ENCODE assay signal across 18 mouse cellular contexts in the genomic region with DNA sequence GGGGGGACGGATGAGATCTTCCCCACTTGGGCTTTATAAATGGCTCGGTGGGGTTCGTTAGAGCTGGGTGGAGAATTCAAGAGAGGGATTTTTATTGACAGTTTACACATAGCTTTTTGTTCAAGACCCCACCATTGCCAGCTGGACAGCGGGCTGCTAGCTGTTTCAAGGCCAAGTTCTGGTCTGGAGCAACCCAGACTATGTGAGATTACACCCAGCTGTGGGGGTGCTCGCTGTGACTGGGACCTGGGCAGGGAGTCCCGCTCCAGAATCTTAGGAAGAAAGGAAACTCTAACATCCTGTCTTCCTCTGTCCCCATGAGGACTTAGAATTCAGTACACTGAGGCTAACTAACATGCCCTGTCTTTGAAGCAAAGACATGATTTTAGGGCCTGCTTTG. TPM values are rescaled to one million over a fixed set of nuclear protein-coding genes. Genes with fewer than 3 reads are reported as not detected.
DNase-seq lines count a peak whose midpoint lies in the region; TF ChIP-seq lines count a peak whose summit lies in the region.
"Had no signal": no experiment of that assay in that cellular context is flagged by ENCODE, and none has a peak within 500 bp of the region (broad histone marks: within the 10 kb centered on the region; RNA-seq: fewer than 3 reads in every experiment).

No protein-coding gene starts in this region.

- H3K27me3 ChIP-seq in heart, embryonic 10.5 days (ENCODE audit: insufficient read depth, poor library complexity, severe bottlenecking): no peaks in the 10 kb centered on the region
- H3K27me3 ChIP-seq: CH12.LX; embryonic facial prominence, embryonic 13.5 days; forebrain, embryonic 12.5 days; heart, embryonic 13.5 days; hindbrain, embryonic 15.5 days; Patski had no signal

- 70% methylated on average over 6 of the region's 6 CpGs for WGBS in heart, embryonic 10.5 days
- WGBS in lung, adult 2 months: 57% methylated on average over 6 of the region's 6 CpGs

- no peak for TF ChIP-seq POLR2A in lung, adult 2 months (IDR thresholded peaks at IDR 0.05; ENCODE audit: borderline replicate concordance, extremely low read depth, low read depth, low read length)

- intact Hi-C loops in gastrocnemius, postnatal 36 days (cut with DNase I): no loop called here
- intact Hi-C loops in heart, postnatal 10 days (cut with DNase I): no loop called here
- intact Hi-C loops in heart, postnatal 25 days (cut with DNase I): no loop called here

- H3K4me3 ChIP-seq in heart, embryonic 10.5 days: no peak overlapping the region
- H3K4me3 ChIP-seq in lung, adult 2 months (replicated peaks; ENCODE audit: extremely low read depth, low read depth, low read length): no peak overlapping the region
- H3K4me3 ChIP-seq: embryonic facial prominence, embryonic 13.5 days; forebrain, embryonic 12.5 days; heart, embryonic 13.5 days; hindbrain, embryonic 15.5 days had no signal

- H3K9me3 ChIP-seq in heart, embryonic 10.5 days: no peaks in the 10 kb centered on the region
- H3K9me3 ChIP-seq: embryonic facial prominence, embryonic 13.5 days; forebrain, embryonic 12.5 days; heart, embryonic 13.5 days; hindbrain, embryonic 15.5 days had no signal

- no peak overlapping the region for H3K27ac ChIP-seq in heart, embryonic 10.5 days
- H3K27ac ChIP-seq: embryonic facial prominence, embryonic 13.5 days; forebrain, embryonic 12.5 days; heart, embryonic 13.5 days; hindbrain, embryonic 15.5 days had no signal

- no peaks in the 10 kb centered on the region for H3K36me3 ChIP-seq in heart, embryonic 10.5 days
- H3K36me3 ChIP-seq: embryonic facial prominence, embryonic 13.5 days; forebrain, embryonic 12.5 days; heart, embryonic 13.5 days; hindbrain, embryonic 15.5 days had no signal

- peak; percentile 9 for DNase-seq in gastrocnemius, postnatal 25 days
- no peak for DNase-seq in gastrocnemius, postnatal 36 days
- peak; percentile 47 to 60 for DNase-seq in heart, postnatal 10 days
- DNase-seq in heart, embryonic 10.5 days (ENCODE audit: low spot score): no peak
- peak; percentile 28 for DNase-seq in lung, postnatal 36 days
- no peak for DNase-seq in lung, adult 2 months
- peak; percentile 31 for DNase-seq in heart, postnatal 25 days (ENCODE audit: low spot score)
- no peak for DNase-seq in B cell, adult 2 months
- DNase-seq: adrenal gland, postnatal 14 days; cerebellum, adult 11-12 months; cerebellum, adult 9-11 months; cerebellum, postnatal 36 days had no signal

- no peaks in the 10 kb centered on the region for H3K4me1 ChIP-seq in heart, embryonic 10.5 days
- H3K4me1 ChIP-seq in lung, adult 2 months (ENCODE audit: control insufficient read depth, insufficient read depth, low read length): no peaks in the 10 kb centered on the region
- H3K4me1 ChIP-seq: forebrain, embryonic 12.5 days; heart, embryonic 13.5 days; hindbrain, embryonic 15.5 days had no signal

- no peak for TF ChIP-seq CTCF in lung, adult 2 months (IDR thresholded peaks at IDR 0.05; ENCODE audit: insufficient read depth, low read length)

RNA-seq across cellular contexts. Expression of a gene that starts 33.8 kb away (rescaled TPM):
- total RNA-seq in gastrocnemius, postnatal 25 days (2021): 10 to 100 TPM; 16.5 to 19.8 TPM
- total RNA-seq in gastrocnemius, postnatal 36 days (2021): 10 to 100 TPM; 17.5 to 23.0 TPM
- total RNA-seq in heart, postnatal 10 days (2021): 10 to 100 TPM; 18.3 to 22.8 TPM
- polyA plus RNA-seq in heart, embryonic 10.5 days (2016; fragmentation: Nextera tagmentation; extraction: Ambion mirVana): 11.8 and 14.4 TPM in 2 replicates
- polyA plus RNA-seq in lung, adult 2 months (2012; rRNA removed): 6.5 and 10.5 TPM in 2 replicates
- total RNA-seq in heart, postnatal 25 days (2021): 10 to 100 TPM; 24.5 to 26.1 TPM

Comparison
In these comparisons a context has a peak if more than half of its experiments do, and no peak if none do; other contexts are left out.
1. DNase-seq: peak in gastrocnemius, postnatal 25 days (single experiment), heart, postnatal 10 days (2 of 2), lung, postnatal 36 days (single experiment) and heart, postnatal 25 days (single experiment); none in gastrocnemius, postnatal 36 days (0 of 2), heart, embryonic 10.5 days (single experiment), lung, adult 2 months (single experiment) and B cell, adult 2 months (0 of 2).